Mouse (Mus musculus) testis, adult 2 months (tissue): Measurements from ENCODE around the gene Nostrin. TPM values are rescaled to one million over a fixed set of nuclear protein-coding genes. Genes with fewer than 3 reads are reported as not detected.

Experiments used
- H3K27ac ChIP-seq: fragments of 200-500 bp; 2 replicates; pipeline ENCODE4 v1.5.1; 2012; ENCODE audit warnings: low read depth, low read length; ENCODE audit not compliant: control insufficient read depth, insufficient read depth
- H3K27me3 ChIP-seq: fragments of 200-500 bp; 2 replicates; pipeline ENCODE4 v1.6.1; 2012; ENCODE audit warnings: mild to moderate bottlenecking, low read length, moderate library complexity; ENCODE audit not compliant: control insufficient read depth, insufficient read depth
- H3K36me3 ChIP-seq: fragments of 200-500 bp; 2 replicates; pipeline ENCODE4 v1.6.1; 2012; ENCODE audit warnings: mild to moderate bottlenecking, low read length; ENCODE audit not compliant: control insufficient read depth, insufficient read depth
- H3K4me1 ChIP-seq: fragments of 200-500 bp; 2 replicates; pipeline ENCODE4 v1.6.1; 2012; ENCODE audit warnings: low read length; ENCODE audit not compliant: control insufficient read depth, insufficient read depth
- H3K4me3 ChIP-seq: fragments of 200-500 bp; 2 replicates; pipeline ENCODE4 v1.5.1; 2012; ENCODE audit warnings: low read depth, mild to moderate bottlenecking, low read length, moderate library complexity, mixed read lengths; ENCODE audit not compliant: control insufficient read depth
- CTCF ChIP-seq: fragments of 200-500 bp; IDR thresholded peaks from 2 replicates; pipeline ENCODE4 v1.5.1; 2012; ENCODE audit warnings: low read depth, mild to moderate bottlenecking, inconsistent platforms, low read length, moderate library complexity; ENCODE audit not compliant: control insufficient read depth, insufficient read depth, insufficient replicate concordance
- POLR2A ChIP-seq: fragments of 200-500 bp; IDR thresholded peaks from 2 replicates; pipeline ENCODE4 v1.6.1; 2012; ENCODE audit warnings: low read depth, mild to moderate bottlenecking, inconsistent platforms, low read length, moderate library complexity; ENCODE audit not compliant: control insufficient read depth
- polyA plus RNA-seq: library from polyadenylated mRNA; depleted of rRNA; stranded (reverse); fragments of >200 nt; gene quantifications from 2 replicates; pipeline ENCODE4 v1.2.3, GENCODE M21; 2012

Gene Nostrin
- polyA plus RNA-seq, 1 experiment: 0.20 TPM

GRCm38 (mm10) chr2:69100706-69101105 lies 34.9 kb upstream of the Nostrin start:
- Histone ChIP-seq H3K4me1 (no peaks in the 10 kb centered on the region), H3K36me3 (no peaks in the 10 kb centered on the region), H3K27me3 (no peaks in the 10 kb centered on the region), H3K27ac (no peak overlapping the region), H3K4me3 (no peak overlapping the region)
- no peak for TF ChIP-seq POLR2A
- TF ChIP-seq CTCF: peak; percentile 38; the same call in 1 of the 2 replicates

- TF ChIP-seq CTCF (no peak), POLR2A (no peak)
- Histone ChIP-seq H3K36me3 (no peaks in the 10 kb centered on the region), H3K27me3 (no peaks in the 10 kb centered on the region), H3K4me1 (no peaks in the 10 kb centered on the region), H3K4me3 (no peak overlapping the region), H3K27ac (no peak overlapping the region)
Measured at GRCm38 (mm10) chr2:69103526-69103925, 32.1 kb upstream of the Nostrin start.

- TF ChIP-seq POLR2A (no peak), CTCF (no peak)
- Histone ChIP-seq H3K27me3 (no peaks in the 10 kb centered on the region), H3K4me1 (no peaks in the 10 kb centered on the region), H3K36me3 (no peaks in the 10 kb centered on the region), H3K4me3 (no peak overlapping the region), H3K27ac (no peak overlapping the region)
Measured at GRCm38 (mm10) chr2:69104511-69105145, 31.0 kb upstream of the Nostrin start.

GRCm38 (mm10) chr2:69109246-69109645 lies 26.4 kb upstream of the Nostrin start:
- TF ChIP-seq CTCF: no peak
- TF ChIP-seq POLR2A: no peak
- Histone ChIP-seq H3K36me3 (no peaks in the 10 kb centered on the region), H3K27me3 (no peaks in the 10 kb centered on the region), H3K4me1 (no peaks in the 10 kb centered on the region), H3K27ac (no peak overlapping the region), H3K4me3 (no peak overlapping the region)

GRCm38 (mm10) chr2:69109710-69110109 lies 25.9 kb upstream of the Nostrin start:
- no peaks in the 10 kb centered on the region for H3K36me3 ChIP-seq
- H3K4me3 ChIP-seq: no peak overlapping the region
- no peak overlapping the region for H3K27ac ChIP-seq
- no peak for TF ChIP-seq POLR2A
- no peak for TF ChIP-seq CTCF
- H3K27me3 ChIP-seq: no peaks in the 10 kb centered on the region
- no peaks in the 10 kb centered on the region for H3K4me1 ChIP-seq

GRCm38 (mm10) chr2:69112609-69113008 lies 23.0 kb upstream of the Nostrin start:
- Histone ChIP-seq H3K27ac (no peak overlapping the region), H3K27me3 (no peaks in the 10 kb centered on the region), H3K4me1 (no peaks in the 10 kb centered on the region), H3K36me3 (no peaks in the 10 kb centered on the region), H3K4me3 (no peak overlapping the region)
- no peak for TF ChIP-seq CTCF

- Histone ChIP-seq H3K36me3 (no peaks in the 10 kb centered on the region), H3K27ac (no peak overlapping the region)
Measured at GRCm38 (mm10) chr2:69113829-69114547, 21.6 kb upstream of the Nostrin start.

More at GRCm38 (mm10) chr2:69113829-69114547, 21.6 kb upstream of the Nostrin start:
- Histone ChIP-seq H3K27me3 (no peaks in the 10 kb centered on the region), H3K4me1 (no peaks in the 10 kb centered on the region), H3K4me3 (no peak overlapping the region)
- TF ChIP-seq POLR2A (no peak), CTCF (no peak)
